Mouse (Mus musculus) kidney, embryonic 14.5 days (tissue): Measurements from ENCODE around the gene Trim14. TPM values are rescaled to one million over a fixed set of nuclear protein-coding genes. Genes with fewer than 3 reads are reported as not detected.

Experiments used
- ATAC-seq: fragments of 200-750 bp; cut with Nextera tagmentation; 2 replicates; pipeline ENCODE4 v1.8.0; 2017; ENCODE audit warnings: moderate number of reproducible peaks, mild to moderate bottlenecking, moderate TSS enrichment, moderate library complexity; ENCODE audit not compliant: low FRiP score, low TSS enrichment
- H3K27ac ChIP-seq: fragments of 300-500 bp; sonication (generic); 2 replicates; pipeline ENCODE4 v1.5.1; 2014; ENCODE audit warnings: low read depth, mild to moderate bottlenecking, low read length, moderate library complexity, mixed read lengths
- H3K27me3 ChIP-seq: fragments of 300-500 bp; sonication (generic); 2 replicates; pipeline ENCODE4 v1.6.1; 2014; ENCODE audit warnings: mild to moderate bottlenecking, low read length; ENCODE audit not compliant: control insufficient read depth, insufficient read depth
- H3K36me3 ChIP-seq: fragments of 300-500 bp; sonication (generic); 2 replicates; pipeline ENCODE4 v1.6.1; 2014; ENCODE audit warnings: low read length, mixed read lengths; ENCODE audit not compliant: control insufficient read depth, insufficient read depth
- H3K4me1 ChIP-seq: fragments of 300-500 bp; sonication (generic); 2 replicates; pipeline ENCODE4 v1.6.1; 2014; ENCODE audit warnings: low read length, mixed read lengths; ENCODE audit not compliant: control insufficient read depth, insufficient read depth
- H3K4me2 ChIP-seq: fragments of 300-500 bp; sonication (generic); replicated peaks from 2 replicates; pipeline ENCODE4 v1.6.1; 2014; ENCODE audit warnings: low read depth, mild to moderate bottlenecking, low read length
- H3K4me3 ChIP-seq: fragments of 300-500 bp; sonication (generic); 2 replicates; pipeline ENCODE4 v1.5.1; 2014; ENCODE audit warnings: mild to moderate bottlenecking, low read length
- H3K9ac ChIP-seq: fragments of 300-500 bp; sonication (generic); 2 replicates; pipeline ENCODE4 v1.6.1; 2014; ENCODE audit warnings: low read depth, mild to moderate bottlenecking, low read length, moderate library complexity
- H3K9me3 ChIP-seq: fragments of 300-500 bp; sonication (generic); 2 replicates; pipeline ENCODE4 v1.6.1; 2016; ENCODE audit warnings: low read length; ENCODE audit not compliant: control insufficient read depth
- WGBS: fragments of 180-500 bp; shearing (Covaris S2); extraction: QIAGEN DNeasy Blood & Tissue Kit; methylation state at CpG from one replicate; pipeline ENCODE4 v1.1.7; 2014; 5-methylcytosine and 5-hydroxymethylcytosine counted together
- polyA plus RNA-seq: library from polyadenylated mRNA; unstranded; fragments of >200 nt; fragmentation: Nextera tagmentation; extraction: Ambion mirVana; gene quantifications from 2 replicates; pipeline ENCODE4 v1.2.1, GENCODE M21; 2014

Trim14 gene
- polyA plus RNA-seq, 1 experiment from 2014 or later: 1.4 TPM

DNA sequence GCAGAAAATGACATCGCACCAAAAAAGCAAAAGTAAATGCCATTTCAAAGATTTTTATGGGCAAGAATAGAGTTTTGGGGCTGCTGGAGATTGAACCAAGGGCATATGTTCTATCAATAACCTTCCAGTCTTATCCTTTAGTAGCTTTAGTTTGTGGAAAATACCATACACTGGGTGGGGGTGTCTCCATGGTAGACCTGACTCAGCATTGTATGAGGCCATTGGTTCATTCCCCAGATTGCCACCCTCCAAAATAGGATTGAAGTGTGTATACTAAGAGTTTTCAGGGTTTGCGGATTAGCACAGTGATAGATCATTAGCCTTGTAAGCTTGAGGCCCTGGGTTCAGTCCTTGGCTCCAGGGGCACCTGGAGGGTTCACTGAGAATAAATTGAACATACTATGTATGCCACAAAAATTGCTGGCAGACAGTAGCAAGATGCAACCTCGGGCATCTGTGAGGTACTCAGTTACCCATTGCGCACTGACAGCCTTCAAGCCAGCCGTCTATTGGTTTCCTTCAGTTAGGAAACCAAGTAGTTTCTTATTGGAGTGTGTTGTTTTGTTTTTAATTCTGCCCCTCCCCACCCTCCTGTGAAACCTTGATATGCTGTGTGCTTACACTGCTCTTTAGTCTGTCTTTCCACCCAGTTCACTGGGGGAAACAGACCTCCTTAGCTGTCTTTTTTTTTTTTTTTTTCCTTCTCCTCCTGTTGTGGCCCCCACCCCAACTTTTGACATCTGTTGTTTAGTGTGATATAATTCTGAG is 81.7 kb downstream of the Trim14 start:
- no peaks in the 10 kb centered on the region for H3K27me3 ChIP-seq
- no peak for ATAC-seq
- no peaks in the 10 kb centered on the region for H3K9me3 ChIP-seq
- H3K36me3 ChIP-seq: peaks cover 3% of the 10 kb centered on the region; the same call in 1 of the 2 replicates
- H3K4me3 ChIP-seq: peak overlapping the region; percentile 96; the same call in 1 of the 2 replicates
- 74% methylated on average over 5 of the region's 5 CpGs for WGBS
- peaks cover 19% of the 10 kb centered on the region for H3K4me1 ChIP-seq
- H3K27ac ChIP-seq: no peak overlapping the region
- peak overlapping the region; percentile 82; the same call in 1 of the 2 replicates for H3K4me2 ChIP-seq
- H3K9ac ChIP-seq: peak overlapping the region; percentile 32; the same call in 1 of the 2 replicates

DNA sequence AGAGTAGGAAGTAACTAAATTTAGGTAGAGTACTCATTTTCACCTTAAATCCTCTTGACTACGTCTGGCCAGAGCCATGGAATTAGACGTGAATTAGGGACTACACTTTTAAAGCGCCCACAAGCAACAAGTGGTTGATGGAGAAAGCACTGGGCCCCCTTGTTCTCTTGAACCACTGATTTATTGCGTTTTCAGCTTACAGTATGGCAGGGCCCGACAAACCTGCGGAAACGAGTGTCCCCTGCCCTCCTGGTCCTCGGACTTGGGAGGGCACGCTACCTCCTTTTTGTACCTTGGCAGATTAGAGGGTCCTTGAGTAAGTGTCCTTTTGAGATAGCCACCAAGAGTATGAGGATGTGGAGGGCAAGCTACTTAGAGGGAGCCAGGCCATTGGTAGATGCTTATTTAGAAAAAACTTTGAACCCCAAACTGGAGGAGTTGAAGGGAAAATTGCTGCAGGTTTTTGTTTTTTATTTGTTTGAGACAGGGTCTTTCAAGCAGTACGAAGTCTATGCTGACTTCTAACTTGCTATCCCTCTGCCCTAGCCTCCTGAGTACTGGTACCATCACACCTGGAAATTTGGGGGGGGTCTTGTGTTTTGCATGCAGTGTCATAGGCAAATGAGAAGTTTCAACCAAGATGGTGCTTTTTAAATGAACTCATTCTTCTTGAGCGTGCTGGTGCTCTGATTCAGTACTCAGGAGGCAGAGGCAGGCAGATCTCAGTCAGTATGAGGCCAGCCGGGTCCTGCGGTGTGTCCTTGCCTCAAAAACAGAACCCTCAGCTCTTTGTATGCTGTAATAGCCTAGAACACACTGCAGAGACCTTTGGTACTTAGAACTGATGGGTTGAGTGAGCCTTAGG is 82.9 kb downstream of the Trim14 start:
- Histone ChIP-seq H3K4me1 (peaks cover 19% of the 10 kb centered on the region), H3K27me3 (no peaks in the 10 kb centered on the region), H3K4me3 (peak overlapping the region; percentile 96), H3K27ac (peak overlapping the region; percentile 99), H3K9ac (peak overlapping the region; percentile 100), H3K9me3 (no peaks in the 10 kb centered on the region), H3K36me3 (peaks cover 3% of the 10 kb centered on the region; the same call in 1 of the 2 replicates), H3K4me2 (peak overlapping the region; percentile 82)
- no peak for ATAC-seq
- 30% methylated on average over 13 of the region's 13 CpGs for WGBS

DNA sequence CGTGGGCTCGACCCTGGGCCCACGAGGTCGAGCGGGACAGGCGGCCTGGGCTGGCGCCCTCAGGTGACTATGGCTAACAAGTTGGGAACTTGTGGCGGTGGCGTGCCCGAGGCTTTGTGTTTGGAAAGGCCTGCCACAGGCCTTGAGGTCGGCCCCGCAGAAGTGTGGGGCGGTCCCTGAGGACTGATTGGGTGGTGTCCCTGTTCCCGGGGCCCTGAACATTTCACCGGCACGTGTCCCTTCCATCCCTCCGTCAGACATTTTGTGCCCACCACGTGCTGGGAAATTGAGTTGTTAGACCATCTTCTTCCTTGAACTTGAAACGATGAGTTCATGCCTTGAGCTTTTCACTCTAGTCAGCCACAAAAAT is 83.5 kb downstream of the Trim14 start:
- peak overlapping the region; percentile 99 for H3K27ac ChIP-seq
- peak overlapping the region; percentile 100 for H3K9ac ChIP-seq
- H3K4me2 ChIP-seq: peak overlapping the region; percentile 82
- H3K9me3 ChIP-seq: no peaks in the 10 kb centered on the region
- under 1% methylated on average over 19 of the region's 19 CpGs for WGBS
- peak; percentile 36; the same call in 1 of the 2 replicates for ATAC-seq
- peak overlapping the region; percentile 96 for H3K4me3 ChIP-seq
- peaks cover 3% of the 10 kb centered on the region; the same call in 1 of the 2 replicates for H3K36me3 ChIP-seq
- H3K27me3 ChIP-seq: no peaks in the 10 kb centered on the region
- peaks cover 19% of the 10 kb centered on the region for H3K4me1 ChIP-seq

DNA sequence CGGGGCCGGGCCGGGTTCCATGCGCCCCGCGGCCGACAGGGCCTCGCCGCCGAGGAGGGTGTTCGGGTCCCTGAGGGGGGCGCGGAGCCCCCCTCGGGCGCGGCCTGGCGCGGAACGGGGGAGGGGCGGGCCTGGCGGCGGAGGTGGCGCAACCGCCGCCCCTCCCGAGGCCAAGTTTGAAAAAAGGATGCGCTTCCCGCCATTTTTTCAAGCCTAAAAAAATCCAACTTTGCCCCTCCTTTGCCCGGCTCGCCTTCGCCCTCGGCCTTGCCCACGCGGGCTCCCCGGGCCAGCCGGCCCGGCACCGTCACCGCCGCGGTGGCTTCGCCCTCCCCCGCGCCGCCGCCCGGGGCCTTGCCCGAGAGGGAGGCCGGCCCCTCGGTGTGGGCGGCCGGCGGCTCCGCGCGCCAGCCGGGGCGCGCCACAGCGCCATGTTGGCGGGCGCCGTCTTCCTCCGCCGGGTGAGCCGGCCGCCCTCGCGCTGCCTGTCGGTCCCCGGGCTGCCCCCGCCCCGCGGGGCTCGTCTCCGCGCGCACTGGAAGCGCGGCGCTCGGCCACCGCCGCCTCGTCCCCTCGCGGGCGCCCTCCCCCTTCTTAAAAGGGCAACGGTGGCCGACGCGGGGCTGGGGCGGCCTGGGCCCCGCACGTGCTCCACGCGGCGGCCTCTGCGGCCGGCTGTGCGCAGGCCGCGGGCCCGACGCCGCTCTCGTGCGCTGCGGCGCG is 84.0 kb downstream of the Trim14 start:
- H3K4me2 ChIP-seq: peak overlapping the region; percentile 82
- ATAC-seq: peak; percentile 18
- no peaks in the 10 kb centered on the region for H3K9me3 ChIP-seq
- H3K27me3 ChIP-seq: no peaks in the 10 kb centered on the region
- H3K4me1 ChIP-seq: peaks cover 19% of the 10 kb centered on the region
- under 1% methylated on average over 65 of the region's 111 CpGs for WGBS
- H3K4me3 ChIP-seq: peak overlapping the region; percentile 96
- peak overlapping the region; percentile 100 for H3K9ac ChIP-seq
- peak overlapping the region; percentile 99 for H3K27ac ChIP-seq
- peaks cover 3% of the 10 kb centered on the region; the same call in 1 of the 2 replicates for H3K36me3 ChIP-seq

- Histone ChIP-seq H3K27me3 (no peaks in the 10 kb centered on the region), H3K9me3 (no peaks in the 10 kb centered on the region), H3K9ac (peak overlapping the region; percentile 100), H3K27ac (peak overlapping the region; percentile 99), H3K4me2 (peak overlapping the region; percentile 82), H3K4me3 (peak overlapping the region; percentile 96), H3K4me1 (peaks cover 19% of the 10 kb centered on the region), H3K36me3 (peaks cover 2% of the 10 kb centered on the region; the same call in 1 of the 2 replicates)
- ATAC-seq: peak; percentile 25
- WGBS: under 1% methylated on average over 49 of the region's 70 CpGs
Observed at GRCm38 (mm10) chr4:46451240-46451757, 84.6 kb downstream of the Trim14 start.

- under 1% methylated on average over 49 of the region's 66 CpGs for WGBS
- Histone ChIP-seq H3K9ac (peak within 1 kb of the TSS; percentile 100), H3K4me1 (peaks cover 16% of the 10 kb centered on the region), H3K4me3 (peak within 1 kb of the TSS; percentile 96), H3K9me3 (no peaks in the 10 kb centered on the region), H3K36me3 (no peaks in the 10 kb centered on the region), H3K4me2 (peak within 1 kb of the TSS; percentile 82), H3K27me3 (no peaks in the 10 kb centered on the region), H3K27ac (peak within 1 kb of the TSS; percentile 99)
- ATAC-seq: peak; percentile 97
Observed at GRCm38 (mm10) chr4:46450519-46451131, 85.3 kb downstream of the Trim14 start, which contains the start of gene Anp32b. Gene Anp32b (plus strand): TSS chr4:46450902.

DNA sequence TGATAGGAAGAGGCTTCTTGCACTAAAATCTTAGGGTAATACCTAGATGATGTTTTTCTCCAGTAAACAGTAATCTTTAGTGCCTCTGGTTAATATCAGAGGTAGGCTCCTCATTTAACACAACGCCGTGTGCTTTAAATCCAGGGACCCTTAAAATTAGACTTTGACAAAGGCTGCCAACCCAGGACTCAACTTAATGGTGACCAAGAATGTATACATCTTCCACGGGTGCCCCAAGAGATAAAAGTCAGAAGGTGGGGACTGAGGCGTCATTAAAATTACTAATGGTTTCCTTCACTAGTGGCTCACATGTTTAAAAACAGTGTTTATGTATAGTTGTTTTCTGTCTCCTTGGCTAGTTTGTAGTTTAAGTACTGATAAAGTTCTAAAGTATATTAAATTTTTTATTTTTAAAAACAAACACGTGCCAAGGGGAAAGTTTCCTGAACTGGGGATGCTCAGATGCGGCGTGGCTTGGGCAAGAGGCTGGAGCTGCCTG is 85.9 kb downstream of the Trim14 start:
- H3K4me1 ChIP-seq: peaks cover 11% of the 10 kb centered on the region
- peak overlapping the region; percentile 96 for H3K4me3 ChIP-seq
- 31% methylated on average over 7 of the region's 7 CpGs for WGBS
- H3K9me3 ChIP-seq: no peaks in the 10 kb centered on the region
- peak overlapping the region; percentile 99 for H3K27ac ChIP-seq
- peak overlapping the region; percentile 100 for H3K9ac ChIP-seq
- H3K4me2 ChIP-seq: peak overlapping the region; percentile 58
- no peak for ATAC-seq
- no peaks in the 10 kb centered on the region for H3K27me3 ChIP-seq
- no peaks in the 10 kb centered on the region for H3K36me3 ChIP-seq

DNA sequence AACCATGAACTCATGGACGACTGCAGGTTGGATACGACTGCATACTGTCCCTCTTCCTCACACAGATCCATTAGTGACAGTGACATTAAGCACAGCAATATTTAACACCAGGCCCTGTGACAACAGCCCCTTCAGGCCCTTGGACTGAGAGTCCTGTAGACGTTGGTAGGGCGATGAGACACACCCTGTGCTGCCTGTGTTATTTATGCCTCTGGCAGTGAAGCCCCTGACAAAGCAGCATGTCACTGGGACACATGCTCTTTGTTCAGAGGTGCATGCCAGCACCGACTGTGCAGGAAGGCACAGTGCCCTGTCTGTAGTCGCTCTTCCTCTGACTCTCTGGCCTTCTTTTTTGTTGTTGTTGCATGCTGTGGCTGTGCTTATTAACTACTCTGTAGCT is 87.1 kb downstream of the Trim14 start:
- no peak overlapping the region for H3K9ac ChIP-seq
- no peaks in the 10 kb centered on the region for H3K27me3 ChIP-seq
- peaks cover 9% of the 10 kb centered on the region for H3K4me1 ChIP-seq
- WGBS: 58% methylated on average over 6 of the region's 6 CpGs
- H3K27ac ChIP-seq: no peak overlapping the region
- no peak overlapping the region for H3K4me2 ChIP-seq
- no peak for ATAC-seq
- no peaks in the 10 kb centered on the region for H3K9me3 ChIP-seq
- no peaks in the 10 kb centered on the region for H3K36me3 ChIP-seq
- no peak overlapping the region for H3K4me3 ChIP-seq
